Mouse (Mus musculus) embryo, embryonic 11.5 days (tissue): ENCODE results near the gene Bag6.

Experiments
- DNase-seq: peaks from one replicate; pipeline ENCODE4 v3.0.0-alpha.2; 2012; ENCODE audit warnings: low read depth, low spot score

Gene Bag6

DNA sequence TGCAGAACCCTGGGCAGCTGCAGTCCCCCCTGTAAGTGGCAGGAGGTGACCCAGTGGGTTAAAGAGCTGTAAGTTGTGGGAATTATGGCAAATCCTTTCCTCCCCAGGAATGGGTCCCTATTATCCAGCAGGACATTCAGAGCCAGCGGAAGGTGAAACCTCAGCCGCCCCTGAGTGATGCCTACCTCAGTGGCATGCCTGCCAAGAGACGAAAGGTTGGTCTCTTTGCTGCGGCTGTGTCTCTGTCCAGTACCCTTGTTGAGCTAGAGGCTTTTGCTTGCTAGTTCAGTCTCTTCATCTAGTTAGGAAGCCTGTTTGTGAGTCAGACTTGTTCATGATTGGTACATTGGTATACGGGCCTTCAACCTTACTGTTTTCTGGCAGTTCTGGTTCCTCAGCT, 11.2 kb downstream of the Bag6 start:
- no peak for DNase-seq

GRCm38 (mm10) chr17:35147348-35147747, 12.4 kb downstream of the Bag6 start:
- DNase-seq: no peak

- DNase-seq: no peak
These were observed 13.1 kb downstream of the Bag6 start for GRCm38 (mm10) chr17:35147922-35148639.

DNA sequence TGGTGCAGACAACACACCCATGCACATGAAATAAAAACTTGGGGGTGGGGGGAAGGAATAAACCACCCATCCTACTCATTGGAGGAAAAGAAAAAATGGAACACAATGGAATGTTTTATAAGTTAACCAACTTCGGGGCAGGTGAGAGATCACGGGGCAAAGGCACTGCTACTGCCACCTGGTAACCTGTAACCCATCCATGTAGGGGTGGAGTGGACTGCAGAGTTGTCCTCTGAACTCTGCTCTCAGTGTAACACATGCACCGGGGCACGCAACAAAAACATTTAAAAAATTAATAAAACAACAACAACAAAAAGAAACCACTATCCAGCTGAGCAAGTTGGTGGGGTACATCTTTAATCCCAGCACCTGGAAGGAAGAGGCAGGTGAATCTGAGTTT, 17.1 kb downstream of the Bag6 start:
- no peak for DNase-seq

- DNase-seq: no peak
These were observed 18.1 kb downstream of the Bag6 start for GRCm38 (mm10) chr17:35153077-35153476.

GRCm38 (mm10) chr17:35153931-35154330, 19.0 kb downstream of the Bag6 start:
- no peak for DNase-seq

DNA sequence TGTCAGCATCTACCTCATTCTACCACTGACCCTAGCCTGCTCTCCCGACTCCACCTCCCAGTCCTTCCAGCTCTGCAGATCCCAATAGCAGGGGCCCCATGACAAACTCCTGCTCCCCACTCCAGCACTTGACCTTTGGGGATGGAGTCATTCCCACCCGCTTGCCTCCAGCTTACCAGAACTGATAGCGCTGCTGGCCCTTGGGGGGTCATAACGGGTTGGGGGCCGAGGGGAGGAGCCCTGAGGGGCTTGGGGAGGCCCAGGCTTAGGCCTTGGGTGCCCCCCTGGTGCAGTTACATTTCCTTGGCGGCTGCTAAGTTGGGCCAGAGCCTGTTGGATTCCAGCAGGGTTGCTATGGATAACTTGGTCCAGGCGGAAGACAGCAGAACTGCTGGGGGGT, 19.6 kb downstream of the Bag6 start:
- no peak for DNase-seq

GRCm38 (mm10) chr17:35155451-35155850, 20.5 kb downstream of the Bag6 start:
- DNase-seq: no peak

GRCm38 (mm10) chr17:35156461-35157200, 21.7 kb downstream of the Bag6 start:
- no peak for DNase-seq

- DNase-seq: no peak
These were observed 22.3 kb downstream of the Bag6 start for GRCm38 (mm10) chr17:35157254-35157653.

DNA sequence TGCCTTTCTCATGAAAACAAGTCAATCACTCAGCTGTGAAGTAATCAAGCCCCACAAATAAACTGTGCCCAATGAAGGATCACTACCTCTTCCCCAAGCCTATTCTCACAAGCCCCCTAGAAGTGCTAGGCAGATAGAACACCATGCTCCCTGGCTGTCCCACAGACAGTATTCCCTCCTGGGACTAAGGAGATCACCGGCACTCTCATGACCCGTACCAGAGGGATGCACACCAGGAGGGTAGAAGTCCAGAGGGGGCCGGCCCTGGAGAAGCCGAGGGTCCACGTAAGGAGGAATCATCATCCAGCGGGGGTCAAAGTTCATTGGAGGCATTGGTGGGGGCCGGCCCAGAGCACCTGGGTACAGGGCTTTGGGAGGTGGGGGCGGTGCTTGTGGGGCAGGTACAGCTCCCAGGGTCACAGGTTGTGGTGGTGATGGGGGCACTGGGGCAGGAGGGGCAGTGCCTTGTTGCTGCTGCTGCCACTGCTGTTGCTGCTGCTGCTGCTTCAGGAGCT, 22.7 kb downstream of the Bag6 start:
- DNase-seq: no peak

- no peak for DNase-seq
These were observed 24.0 kb downstream of the Bag6 start for GRCm38 (mm10) chr17:35158850-35159593.

- DNase-seq: no peak
These were observed 24.7 kb downstream of the Bag6 start for GRCm38 (mm10) chr17:35159638-35160037.

- DNase-seq: no peak
These were observed 26.4 kb downstream of the Bag6 start for GRCm38 (mm10) chr17:35161421-35161820.

DNA sequence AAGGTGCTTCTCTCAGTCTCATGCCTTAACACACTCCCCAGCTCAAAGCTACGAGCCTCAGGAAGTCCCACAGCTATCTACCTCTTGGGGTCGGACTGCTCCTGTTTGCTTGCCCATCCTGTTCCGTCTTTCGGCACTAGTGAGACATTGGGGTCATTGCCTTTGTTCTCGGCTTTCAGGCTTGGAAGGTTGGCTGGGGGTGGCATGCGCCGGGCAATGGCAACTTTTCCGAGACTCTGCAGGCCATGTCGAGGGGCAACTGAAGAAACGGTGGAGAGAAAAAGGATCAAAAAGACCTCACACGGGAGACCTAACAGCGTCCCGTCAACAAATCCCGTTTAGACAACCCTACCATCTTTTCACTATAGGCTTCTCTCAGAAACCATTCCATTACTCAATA, 27.1 kb downstream of the Bag6 start:
- DNase-seq: no peak

DNA sequence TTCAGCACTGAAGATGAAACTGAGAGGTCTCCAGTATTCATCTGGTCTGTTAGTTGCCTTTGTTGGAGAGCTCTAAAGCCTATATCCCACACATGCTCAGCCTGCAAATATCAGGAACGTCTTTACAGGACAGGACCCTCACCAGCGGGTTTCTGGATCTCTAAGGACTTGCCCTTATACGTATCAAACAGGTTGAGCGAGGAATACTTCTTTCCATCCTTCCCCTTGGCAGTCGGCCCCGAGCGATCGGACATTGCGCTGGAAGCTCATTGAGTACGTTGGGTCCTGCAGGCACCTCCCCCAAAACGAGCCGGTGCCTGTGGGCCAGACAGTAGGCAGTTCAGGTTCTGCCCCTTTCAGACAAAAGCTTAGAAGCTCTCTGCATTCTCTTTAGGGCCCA, 27.8 kb downstream of the Bag6 start:
- DNase-seq: no peak

GRCm38 (mm10) chr17:35163326-35164081, 28.5 kb downstream of the Bag6 start:
- no peak for DNase-seq

GRCm38 (mm10) chr17:35164218-35164567, 29.2 kb downstream of the Bag6 start:
- DNase-seq: no peak

- DNase-seq: peak; percentile 98
These were observed 29.8 kb downstream of the Bag6 start, which contains the start of gene Prrc2a for GRCm38 (mm10) chr17:35164568-35165450. Gene Prrc2a (minus strand): TSS chr17:35164897.

- DNase-seq: no peak
These were observed 30.6 kb downstream of the Bag6 start for GRCm38 (mm10) chr17:35165451-35166155.
